Mouse (Mus musculus) E14TG2a.4 (cell line): ENCODE data around the gene Kcnmb4.

ENCODE experiments used
- CTCF ChIP-seq: conservative IDR thresholded peaks from 2 replicates; pipeline ENCODE4 v1.5.1; 2014; ENCODE audit warnings: low read length
- NANOG ChIP-seq: IDR thresholded peaks from 2 replicates; pipeline ENCODE4 v1.6.1; 2014; ENCODE audit warnings: borderline replicate concordance, low read length, mixed read lengths
- POU5F1 ChIP-seq: IDR thresholded peaks from 2 replicates; pipeline ENCODE4 v1.6.1; 2014; ENCODE audit warnings: low read length, borderline replicate concordance

DNA sequence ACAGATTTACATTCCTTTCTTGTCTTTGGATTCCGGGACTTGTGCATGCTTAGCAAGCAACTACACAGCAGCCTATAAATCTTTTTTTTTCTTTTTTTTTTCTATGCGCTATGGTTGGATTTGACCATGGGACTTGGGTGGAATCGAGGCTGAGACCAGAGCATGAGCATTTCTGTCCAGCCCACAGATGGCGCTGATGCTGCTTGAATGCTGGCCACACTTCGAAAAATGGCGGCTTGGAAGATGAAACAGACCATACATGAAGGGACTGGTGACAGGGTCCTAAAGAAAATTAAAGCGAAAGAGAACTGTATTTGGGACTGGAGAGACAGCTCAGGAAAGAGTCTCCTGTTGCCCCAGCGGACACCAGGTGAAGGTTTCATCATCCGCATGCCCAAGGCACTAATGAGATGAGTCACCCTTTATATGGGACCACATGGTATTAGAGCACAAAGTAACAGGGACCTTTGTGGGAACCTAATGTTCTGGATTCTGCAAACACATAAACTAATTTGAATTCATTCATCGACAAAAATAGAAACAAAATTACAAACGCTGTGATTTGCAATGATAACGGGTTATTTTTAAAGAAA, 9.8 kb downstream of the Kcnmb4 start:
- TF ChIP-seq CTCF (peak; percentile 22; the same call in 1 of the 2 replicates), NANOG (no peak), POU5F1 (no peak)
